Mouse (Mus musculus) left cerebral cortex, adult 2 months (tissue): Measurements from ENCODE around the gene Slco3a1. TPM values are rescaled to one million over a fixed set of nuclear protein-coding genes. Genes with fewer than 3 reads are reported as not detected.
A peak's percentile ranks its signal among the peaks of the same experiment; 100 is the strongest.

Experiments
- DNase-seq, 2 experiments: peaks; one replicate each; pipeline ENCODE4 v3.0.0; 2021 to 2022; ENCODE audit warnings: low spot score in 2 of 2, mixed read lengths in 1 of 2; ENCODE audit errors: extremely low spot score in 1 of 2
- H3K27ac ChIP-seq: fragments of 200-600 bp; 2 replicates; pipeline ENCODE4 v1.8.1; 2022
- H3K4me3 ChIP-seq: fragments of 200-600 bp; 2 replicates; pipeline ENCODE4 v1.8.1; 2022
- CTCF ChIP-seq: fragments of 200-600 bp; IDR thresholded peaks from 2 replicates; pipeline ENCODE4 v1.8.1; 2022; ENCODE audit warnings: antibody characterized with exemption, mild to moderate bottlenecking, moderate library complexity
- intact Hi-C: fragments of 180-260 bp; cut with DNase I; formaldehyde crosslinking; loops from one replicate; pipeline ENCODE4 v1.15.1; 2025
- total RNA-seq, 2 experiments: library from RNA; stranded (reverse); gene quantifications; 2 replicates each; pipeline ENCODE4 v1.2.3; 2021

Gene Slco3a1
- total RNA-seq, 2 experiments from 2014 or later = 54.9 to 56.8 TPM

- no peak for TF ChIP-seq CTCF
- no peak overlapping the region for H3K27ac ChIP-seq
- no peak overlapping the region for H3K4me3 ChIP-seq
- intact Hi-C loops = no loop called here
- DNase-seq = no peak
These were observed 168.3 kb downstream of the Slco3a1 start for GRCm38 (mm10) chr7:74386257-74386656.

GRCm38 (mm10) chr7:74383040-74383666, 171.4 kb downstream of the Slco3a1 start:
- intact Hi-C loops = loop anchor here (5.0 kb wide), 2 partner anchors 74 to 334 kb away; no protein-coding TSS in a partner anchor
- no peak for TF ChIP-seq CTCF

GRCm38 (mm10) chr7:74382286-74382685, 172.3 kb downstream of the Slco3a1 start:
- TF ChIP-seq CTCF = no peak
- H3K4me3 ChIP-seq = no peak overlapping the region
- intact Hi-C loops = loop anchor here (5.0 kb wide), 2 partner anchors 75 to 335 kb away; no protein-coding TSS in a partner anchor
- peak in 1 of 2 experiments; percentile 24 for DNase-seq
- H3K27ac ChIP-seq = 0 out of 2 replicates have a peak overlapping the region, but pooled peaks have one; percentile 36

More at GRCm38 (mm10) chr7:74383040-74383666, 171.4 kb downstream of the Slco3a1 start:
- Histone ChIP-seq H3K27ac (no peak overlapping the region), H3K4me3 (no peak overlapping the region)
- DNase-seq = no peak

GRCm38 (mm10) chr7:74381881-74382281, 172.7 kb downstream of the Slco3a1 start:
- H3K4me3 ChIP-seq = no peak overlapping the region
- DNase-seq = peak in 1 of 2 experiments; percentile 20
- TF ChIP-seq CTCF = no peak
- H3K27ac ChIP-seq = 0 out of 2 replicates have a peak overlapping the region, but pooled peaks have one; percentile 36
- intact Hi-C loops = loop anchor here (5.0 kb wide), 2 partner anchors 75 to 335 kb away; no protein-coding TSS in a partner anchor

- intact Hi-C loops = loop anchor here (5.0 kb wide), 2 partner anchors 76 to 336 kb away; no protein-coding TSS in a partner anchor
- TF ChIP-seq CTCF = no peak; the same call in 1 of the 2 replicates
- no peak overlapping the region for H3K27ac ChIP-seq
- no peak for DNase-seq
- no peak overlapping the region for H3K4me3 ChIP-seq
These were observed 173.5 kb downstream of the Slco3a1 start for GRCm38 (mm10) chr7:74381051-74381450.

- intact Hi-C loops = loop anchor here (2.0 to 5.0 kb wide), 2 partner anchors 177 to 499 kb away; partner anchors contain the start of gene Slco3a1
- Histone ChIP-seq H3K4me3 (no peak overlapping the region), H3K27ac (no peak overlapping the region)
- DNase-seq = no peak
- TF ChIP-seq CTCF = no peak
These were observed 176.7 kb downstream of the Slco3a1 start for GRCm38 (mm10) chr7:74377909-74378308.

- no peak overlapping the region for H3K4me3 ChIP-seq
- no peak overlapping the region for H3K27ac ChIP-seq
- intact Hi-C loops = loop anchor here (2.0 to 5.0 kb wide), 2 partner anchors 178 to 501 kb away; partner anchors contain the start of gene Slco3a1
- TF ChIP-seq CTCF = no peak
- DNase-seq = peak; percentile 50 to 61
These were observed 178.1 kb downstream of the Slco3a1 start for GRCm38 (mm10) chr7:74376397-74377044.

- no peak for DNase-seq
- Histone ChIP-seq H3K27ac (no peak overlapping the region), H3K4me3 (no peak overlapping the region)
- intact Hi-C loops = loop anchor here (5.0 kb wide), 1 partner anchor 502 kb away; no protein-coding TSS in a partner anchor
- TF ChIP-seq CTCF = no peak
These were observed 179.2 kb downstream of the Slco3a1 start for GRCm38 (mm10) chr7:74375174-74375957.

GRCm38 (mm10) chr7:74373056-74373455, 181.5 kb downstream of the Slco3a1 start:
- H3K4me3 ChIP-seq = no peak overlapping the region
- no peak overlapping the region for H3K27ac ChIP-seq
- intact Hi-C loops = no loop called here
- no peak for TF ChIP-seq CTCF
- DNase-seq = no peak

- no peak for TF ChIP-seq CTCF
- H3K4me3 ChIP-seq = no peak overlapping the region
- intact Hi-C loops = no loop called here
- no peak for DNase-seq
- H3K27ac ChIP-seq = no peak overlapping the region
These were observed 182.4 kb downstream of the Slco3a1 start for GRCm38 (mm10) chr7:74372141-74372582.

GRCm38 (mm10) chr7:74371656-74372055, 182.9 kb downstream of the Slco3a1 start:
- intact Hi-C loops = loop anchor here (2.0 kb wide), 1 partner anchor 739 kb away; no protein-coding TSS in a partner anchor

More at GRCm38 (mm10) chr7:74371656-74372055, 182.9 kb downstream of the Slco3a1 start:
- TF ChIP-seq CTCF = no peak
- Histone ChIP-seq H3K27ac (no peak overlapping the region), H3K4me3 (no peak overlapping the region)
- no peak for DNase-seq
